In the genomic region with DNA sequence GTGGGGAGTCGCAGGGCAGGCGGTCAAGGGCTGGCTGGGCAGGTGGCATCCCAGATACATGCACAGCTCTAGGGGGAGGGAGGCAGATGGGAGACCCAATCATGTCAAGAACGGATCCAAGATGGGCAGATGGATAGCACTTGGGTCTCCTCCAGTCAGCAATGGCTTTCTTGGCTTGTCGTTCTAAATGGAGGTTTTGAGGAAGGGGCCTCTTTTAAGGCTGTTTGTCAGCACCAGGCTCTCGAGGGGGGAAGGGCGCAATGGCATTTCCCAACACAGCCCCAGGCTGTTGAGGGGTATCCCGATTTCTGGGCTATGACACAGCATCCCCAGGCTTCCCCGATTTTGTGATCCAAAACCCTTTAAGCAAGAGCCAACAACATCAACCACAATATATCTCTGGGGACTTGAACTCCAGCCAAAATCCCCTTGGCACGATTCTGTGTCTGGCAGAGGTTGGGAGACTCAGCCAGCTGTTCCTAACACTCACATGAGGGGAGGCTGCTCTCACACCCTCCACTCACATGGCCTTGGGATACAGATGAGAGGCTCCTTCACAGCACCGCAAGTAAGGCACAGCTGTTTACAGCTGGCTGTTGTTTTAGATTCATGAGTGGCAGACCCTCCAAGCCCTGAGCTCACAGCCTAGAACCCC, we compare ENCODE assay signal across 8 mouse cellular contexts. TPM values are rescaled to one million over a fixed set of nuclear protein-coding genes. Genes with fewer than 3 reads are reported as not detected.
A peak's percentile ranks its signal among the peaks of the same experiment; 100 is the strongest.
DNase-seq lines count a peak whose midpoint lies in the region; ATAC-seq and TF ChIP-seq lines count a peak whose summit lies in the region.

No protein-coding gene starts in this region.

- H3K9ac ChIP-seq in embryonic facial prominence, embryonic 12.5 days = no peak overlapping the region
- H3K9ac ChIP-seq in heart, postnatal 0 days (replicated peaks; ENCODE audit: low read depth, low read length) = no peak overlapping the region
- H3K9ac ChIP-seq in midbrain, embryonic 16.5 days (ENCODE audit: low read depth, low read length) = no peak overlapping the region
- no peak overlapping the region for H3K9ac ChIP-seq in liver, postnatal 0 days (replicated peaks)
- no peak overlapping the region for H3K9ac ChIP-seq in liver, embryonic 12.5 days

- no peak for TF ChIP-seq EP300 in heart, postnatal 0 days (IDR thresholded peaks at IDR 0.05; ENCODE audit: low read depth)
- no peak for TF ChIP-seq EP300 in liver, postnatal 0 days (IDR thresholded peaks at IDR 0.05; ENCODE audit: low read depth)

- peak overlapping the region; percentile 46; the same call in 1 of the 2 replicates for H3K27ac ChIP-seq in embryonic facial prominence, embryonic 12.5 days
- no peak overlapping the region for H3K27ac ChIP-seq in embryonic facial prominence, embryonic 10.5 days (replicated peaks)
- no peak overlapping the region for H3K27ac ChIP-seq in heart, postnatal 0 days (ENCODE audit: low read depth)
- peak overlapping the region; percentile 17; the same call in 1 of the 2 replicates for H3K27ac ChIP-seq in midbrain, embryonic 16.5 days (ENCODE audit: low read length)
- no peak overlapping the region for H3K27ac ChIP-seq in liver, postnatal 0 days (ENCODE audit: low read depth)
- H3K27ac ChIP-seq in liver, embryonic 12.5 days = no peak overlapping the region

- H3K36me3 ChIP-seq in embryonic facial prominence, embryonic 12.5 days = peaks cover 35% of the 10 kb centered on the region
- H3K36me3 ChIP-seq in embryonic facial prominence, embryonic 10.5 days (replicated peaks) = peaks cover 61% of the 10 kb centered on the region
- peaks cover 16% of the 10 kb centered on the region for H3K36me3 ChIP-seq in heart, postnatal 0 days (replicated peaks; ENCODE audit: control insufficient read depth, insufficient read depth, low read length)
- H3K36me3 ChIP-seq in midbrain, embryonic 16.5 days (ENCODE audit: control insufficient read depth, insufficient read depth, low read length) = peaks cover 13% of the 10 kb centered on the region
- H3K36me3 ChIP-seq in liver, postnatal 0 days (replicated peaks; ENCODE audit: insufficient read depth, low read length) = peaks cover 2% of the 10 kb centered on the region; the same call in 1 of the 2 replicates
- peaks cover 17% of the 10 kb centered on the region; the same call in 1 of the 2 replicates for H3K36me3 ChIP-seq in liver, embryonic 12.5 days

- H3K4me2 ChIP-seq in embryonic facial prominence, embryonic 12.5 days (replicated peaks) = no peak overlapping the region
- H3K4me2 ChIP-seq in heart, postnatal 0 days (ENCODE audit: low read depth, low read length) = no peak overlapping the region
- H3K4me2 ChIP-seq in midbrain, embryonic 16.5 days (ENCODE audit: low read length) = no peak overlapping the region
- H3K4me2 ChIP-seq in liver, postnatal 0 days (ENCODE audit: low read depth, low read length) = no peak overlapping the region
- no peak overlapping the region for H3K4me2 ChIP-seq in liver, embryonic 12.5 days

- no peak overlapping the region for H3K4me3 ChIP-seq in embryonic facial prominence, embryonic 12.5 days
- no peak overlapping the region for H3K4me3 ChIP-seq in embryonic facial prominence, embryonic 10.5 days
- no peak overlapping the region for H3K4me3 ChIP-seq in heart, postnatal 0 days (ENCODE audit: low read depth, low read length)
- no peak overlapping the region for H3K4me3 ChIP-seq in midbrain, embryonic 16.5 days (ENCODE audit: low read depth, low read length)
- H3K4me3 ChIP-seq in liver, postnatal 0 days (ENCODE audit: low read depth, low read length) = no peak overlapping the region
- no peak overlapping the region for H3K4me3 ChIP-seq in liver, embryonic 12.5 days

- H3K27me3 ChIP-seq in embryonic facial prominence, embryonic 12.5 days = no peaks in the 10 kb centered on the region
- H3K27me3 ChIP-seq in embryonic facial prominence, embryonic 10.5 days (replicated peaks; ENCODE audit: low read depth, poor library complexity, severe bottlenecking) = no peaks in the 10 kb centered on the region
- no peaks in the 10 kb centered on the region for H3K27me3 ChIP-seq in heart, postnatal 0 days (ENCODE audit: control insufficient read depth, insufficient read depth, low read length)
- no peaks in the 10 kb centered on the region for H3K27me3 ChIP-seq in midbrain, embryonic 16.5 days (ENCODE audit: control insufficient read depth, insufficient read depth, low read depth, low read length)
- H3K27me3 ChIP-seq in liver, postnatal 0 days (ENCODE audit: insufficient read depth, low read length) = no peaks in the 10 kb centered on the region
- H3K27me3 ChIP-seq in liver, embryonic 12.5 days (replicated peaks) = 0 out of 2 replicates have a peak, but pooled peaks cover 4% of the 10 kb centered on the region

- TF ChIP-seq CTCF in heart, postnatal 0 days (IDR thresholded peaks at IDR 0.05; ENCODE audit: low read depth) = no peak
- TF ChIP-seq CTCF in liver, postnatal 0 days (IDR thresholded peaks at IDR 0.05; ENCODE audit: low read depth) = no peak

- 71% methylated on average over 10 of the region's 10 CpGs for WGBS in embryonic facial prominence, embryonic 12.5 days
- WGBS in embryonic facial prominence, embryonic 10.5 days = 84% methylated on average over 10 of the region's 10 CpGs
- 53% methylated on average over 10 of the region's 10 CpGs for WGBS in heart, postnatal 0 days
- WGBS in midbrain, embryonic 16.5 days = 75% methylated on average over 10 of the region's 10 CpGs
- 74% methylated on average over 10 of the region's 10 CpGs for WGBS in liver, postnatal 0 days (ENCODE audit: insufficient replicate concordance)
- WGBS in liver, embryonic 12.5 days (ENCODE audit: insufficient replicate concordance) = 72% methylated on average over 10 of the region's 10 CpGs

- no peak for DNase-seq in embryonic facial prominence, embryonic 10.5 days (ENCODE audit: low spot score)
- DNase-seq in testis, postnatal 10 days (ENCODE audit: low spot score) = peak; percentile 80
- DNase-seq in testis, postnatal 14 days (ENCODE audit: low spot score) = no peak
- DNase-seq in heart, postnatal 0 days (ENCODE audit: low spot score) = no peak
- DNase-seq in liver, postnatal 0 days = no peak

- H3K4me1 ChIP-seq in embryonic facial prominence, embryonic 12.5 days = peaks cover 45% of the 10 kb centered on the region
- H3K4me1 ChIP-seq in embryonic facial prominence, embryonic 10.5 days = peaks cover 56% of the 10 kb centered on the region
- peaks cover 35% of the 10 kb centered on the region for H3K4me1 ChIP-seq in heart, postnatal 0 days (ENCODE audit: control insufficient read depth, insufficient read depth)
- peaks cover 10% of the 10 kb centered on the region for H3K4me1 ChIP-seq in midbrain, embryonic 16.5 days (ENCODE audit: control insufficient read depth, insufficient read depth, low read length)
- peaks cover 10% of the 10 kb centered on the region for H3K4me1 ChIP-seq in liver, postnatal 0 days (ENCODE audit: insufficient read depth)
- H3K4me1 ChIP-seq in liver, embryonic 12.5 days = peaks cover 21% of the 10 kb centered on the region

- no peak for ATAC-seq in embryonic facial prominence, embryonic 12.5 days (ENCODE audit: insufficient number of reproducible peaks, insufficient read depth, low FRiP score, low TSS enrichment)
- peak; percentile 28; the same call in 1 of the 2 replicates for ATAC-seq in heart, postnatal 0 days (ENCODE audit: insufficient read depth, low read depth)
- ATAC-seq in midbrain, embryonic 16.5 days = no peak
- ATAC-seq in liver, postnatal 0 days = no peak
- ATAC-seq in liver, embryonic 12.5 days = no peak

- H3K9me3 ChIP-seq in embryonic facial prominence, embryonic 12.5 days = no peaks in the 10 kb centered on the region
- no peaks in the 10 kb centered on the region for H3K9me3 ChIP-seq in embryonic facial prominence, embryonic 10.5 days
- no peaks in the 10 kb centered on the region for H3K9me3 ChIP-seq in heart, postnatal 0 days (replicated peaks; ENCODE audit: control insufficient read depth, low read length)
- H3K9me3 ChIP-seq in midbrain, embryonic 16.5 days (replicated peaks; ENCODE audit: control insufficient read depth, low read length, poor library complexity, severe bottlenecking) = no peaks in the 10 kb centered on the region
- no peaks in the 10 kb centered on the region for H3K9me3 ChIP-seq in liver, postnatal 0 days (ENCODE audit: low read length)
- H3K9me3 ChIP-seq in liver, embryonic 12.5 days (replicated peaks) = no peaks in the 10 kb centered on the region

RNA-seq across cellular contexts. Expression of a gene that starts 18.8 kb away (rescaled TPM):
- polyA plus RNA-seq in embryonic facial prominence, embryonic 12.5 days (2016; fragmentation: Nextera tagmentation; extraction: Ambion mirVana) = 20.3 and 20.9 TPM in 2 replicates
- polyA plus RNA-seq in embryonic facial prominence, embryonic 10.5 days (2016; fragmentation: Nextera tagmentation; extraction: Ambion mirVana) = 25.3 and 25.5 TPM in 2 replicates
- 46.4 and 50.8 TPM in 2 replicates for total RNA-seq in heart, postnatal 0 days (2014; rRNA removed; ENCODE audit: low replicate concordance)
- polyA plus RNA-seq in heart, postnatal 0 days (2015; fragmentation: Nextera tagmentation; extraction: Ambion mirVana) = 12.4 and 12.9 TPM in 2 replicates
- polyA plus RNA-seq in midbrain, embryonic 16.5 days (2015; fragmentation: Nextera tagmentation; extraction: Ambion mirVana) = 47.7 and 56.7 TPM in 2 replicates
- polyA plus RNA-seq in liver, postnatal 0 days (2015; fragmentation: Nextera tagmentation; extraction: Ambion mirVana) = 1.0 and 1.5 TPM in 2 replicates
- polyA plus RNA-seq in liver, embryonic 12.5 days (2016; fragmentation: Nextera tagmentation; extraction: Ambion mirVana) = 1.8 and 2.0 TPM in 2 replicates

RNA-seq across cellular contexts. Expression of a gene that starts 18.9 kb away (rescaled TPM):
- 10.5 and 11.6 TPM in 2 replicates for polyA plus RNA-seq in embryonic facial prominence, embryonic 12.5 days (2016; fragmentation: Nextera tagmentation; extraction: Ambion mirVana)
- 16.4 and 19.5 TPM in 2 replicates for polyA plus RNA-seq in embryonic facial prominence, embryonic 10.5 days (2016; fragmentation: Nextera tagmentation; extraction: Ambion mirVana)
- 0.39 TPM in 1 of 2 replicates, not detected in the other for total RNA-seq in heart, postnatal 0 days (2014; rRNA removed; ENCODE audit: low replicate concordance)
- 0.62 and 0.68 TPM in 2 replicates for polyA plus RNA-seq in heart, postnatal 0 days (2015; fragmentation: Nextera tagmentation; extraction: Ambion mirVana)
- polyA plus RNA-seq in midbrain, embryonic 16.5 days (2015; fragmentation: Nextera tagmentation; extraction: Ambion mirVana) = 18.0 and 20.1 TPM in 2 replicates
- polyA plus RNA-seq in liver, postnatal 0 days (2015; fragmentation: Nextera tagmentation; extraction: Ambion mirVana) = 0.89 and 0.95 TPM in 2 replicates
- polyA plus RNA-seq in liver, embryonic 12.5 days (2016; fragmentation: Nextera tagmentation; extraction: Ambion mirVana) = 1.8 and 2.4 TPM in 2 replicates

RNA-seq across cellular contexts. Expression of a gene that starts 58.2 kb away (rescaled TPM):
- 54.1 and 57.6 TPM in 2 replicates for polyA plus RNA-seq in embryonic facial prominence, embryonic 12.5 days (2016; fragmentation: Nextera tagmentation; extraction: Ambion mirVana)
- 30.8 TPM in 2 replicates for polyA plus RNA-seq in embryonic facial prominence, embryonic 10.5 days (2016; fragmentation: Nextera tagmentation; extraction: Ambion mirVana)
- 91.1 and 158 TPM in 2 replicates for total RNA-seq in heart, postnatal 0 days (2014; rRNA removed; ENCODE audit: low replicate concordance)
- polyA plus RNA-seq in heart, postnatal 0 days (2015; fragmentation: Nextera tagmentation; extraction: Ambion mirVana) = 51.8 and 56.3 TPM in 2 replicates
- 102 and 120 TPM in 2 replicates for polyA plus RNA-seq in midbrain, embryonic 16.5 days (2015; fragmentation: Nextera tagmentation; extraction: Ambion mirVana)
- 28.6 and 29.0 TPM in 2 replicates for polyA plus RNA-seq in liver, postnatal 0 days (2015; fragmentation: Nextera tagmentation; extraction: Ambion mirVana)
- 26.4 and 27.3 TPM in 2 replicates for polyA plus RNA-seq in liver, embryonic 12.5 days (2016; fragmentation: Nextera tagmentation; extraction: Ambion mirVana)

Comparison
In these comparisons a context has a peak if more than half of its experiments do, and no peak if none do; other contexts are left out.
1. H3K27ac ChIP-seq: peak in embryonic facial prominence, embryonic 12.5 days (single experiment) and midbrain, embryonic 16.5 days (single experiment); none in embryonic facial prominence, embryonic 10.5 days (single experiment), heart, postnatal 0 days (single experiment), liver, postnatal 0 days (single experiment) and liver, embryonic 12.5 days (single experiment).